ENCODE assay signal across 18 mouse cellular contexts in genomic region chr3:100935521-100935920, GRCm38 (mm10). TPM values are rescaled to one million over a fixed set of nuclear protein-coding genes. Genes with fewer than 3 reads are reported as not detected.
DNase-seq lines count a peak whose midpoint lies in the region; ATAC-seq lines count a peak whose summit lies in the region.
"Had no signal": no experiment of that assay in that cellular context is flagged by ENCODE, and none has a peak within 500 bp of the region (broad histone marks: within the 10 kb centered on the region; RNA-seq: fewer than 3 reads in every experiment).

No protein-coding gene starts in this region.

- ATAC-seq in heart, embryonic 11.5 days (replicated peaks; ENCODE audit: insufficient number of reproducible peaks, low FRiP score, low TSS enrichment), result no peak
- ATAC-seq in midbrain, embryonic 11.5 days (ENCODE audit: low FRiP score), result no peak
- ATAC-seq in midbrain, embryonic 15.5 days (replicated peaks), result no peak
- ATAC-seq: activated CD4-positive, CD25-positive, alpha-beta regulatory T cell, adult 4 months; CD4-positive, CD25-positive, alpha-beta regulatory T cell, adult 4 months; Patski had no signal

- peak; percentile 63 for DNase-seq in heart, adult 11 months
- peak; percentile 60 for DNase-seq in midbrain, embryonic 11.5 days (ENCODE audit: low spot score, missing footprints)
- DNase-seq: adrenal gland, adult 2 months; adrenal gland, adult 8-10 months; adrenal gland, postnatal 10 days; adrenal gland, postnatal 25 days; adrenal gland, postnatal 36 days; B cell, adult 2 months; cerebellum, adult 11 months; cerebellum, adult 11-12 months; cerebellum, adult 18-20 months had no signal

- H3K27ac ChIP-seq in heart, embryonic 11.5 days (ENCODE audit: low read depth, low read length), result no peak overlapping the region
- H3K27ac ChIP-seq in midbrain, embryonic 11.5 days (ENCODE audit: low read depth, low read length), result no peak overlapping the region
- no peak overlapping the region for H3K27ac ChIP-seq in midbrain, embryonic 15.5 days

- H3K27me3 ChIP-seq in heart, embryonic 11.5 days (ENCODE audit: control insufficient read depth, insufficient read depth, low read length), result no peaks in the 10 kb centered on the region
- no peaks in the 10 kb centered on the region for H3K27me3 ChIP-seq in midbrain, embryonic 11.5 days (ENCODE audit: control insufficient read depth, insufficient read depth, low read length)
- no peaks in the 10 kb centered on the region for H3K27me3 ChIP-seq in midbrain, embryonic 15.5 days (replicated peaks)
- H3K27me3 ChIP-seq: CH12.LX, Patski had no signal

- no peak overlapping the region for H3K9ac ChIP-seq in heart, embryonic 11.5 days (ENCODE audit: low read depth, low read length)
- no peak overlapping the region for H3K9ac ChIP-seq in midbrain, embryonic 11.5 days (ENCODE audit: low read length)
- no peak overlapping the region for H3K9ac ChIP-seq in midbrain, embryonic 15.5 days

- peaks cover 13% of the 10 kb centered on the region; the same call in 1 of the 2 replicates for H3K36me3 ChIP-seq in heart, embryonic 11.5 days (ENCODE audit: control insufficient read depth, insufficient read depth, low read length)
- H3K36me3 ChIP-seq in midbrain, embryonic 11.5 days (ENCODE audit: control insufficient read depth, insufficient read depth, low read length), result peaks cover 5% of the 10 kb centered on the region; the same call in 1 of the 2 replicates
- 0 out of 2 replicates have a peak, but pooled peaks cover 11% of the 10 kb centered on the region for H3K36me3 ChIP-seq in midbrain, embryonic 15.5 days (replicated peaks)

- 90% methylated on average over 6 of the region's 6 CpGs for WGBS in heart, embryonic 11.5 days (ENCODE audit: insufficient replicate concordance)
- 97% methylated on average over 6 of the region's 6 CpGs for WGBS in midbrain, embryonic 11.5 days
- WGBS in midbrain, embryonic 15.5 days, result 95% methylated on average over 6 of the region's 6 CpGs

- H3K4me2 ChIP-seq in heart, embryonic 11.5 days, result no peak overlapping the region
- H3K4me2 ChIP-seq in midbrain, embryonic 11.5 days, result no peak overlapping the region
- no peak overlapping the region for H3K4me2 ChIP-seq in midbrain, embryonic 15.5 days

- H3K9me3 ChIP-seq in heart, embryonic 11.5 days (replicated peaks; ENCODE audit: control insufficient read depth, low read length), result no peaks in the 10 kb centered on the region
- no peaks in the 10 kb centered on the region for H3K9me3 ChIP-seq in midbrain, embryonic 11.5 days (ENCODE audit: control insufficient read depth, low read length)
- H3K9me3 ChIP-seq in midbrain, embryonic 15.5 days, result no peaks in the 10 kb centered on the region
- H3K9me3 ChIP-seq: G1E had no signal

- no peak overlapping the region for H3K4me3 ChIP-seq in heart, embryonic 11.5 days (ENCODE audit: low read depth, low read length)
- H3K4me3 ChIP-seq in midbrain, embryonic 11.5 days (ENCODE audit: low read depth, low read length), result no peak overlapping the region
- no peak overlapping the region for H3K4me3 ChIP-seq in midbrain, embryonic 15.5 days

- no peaks in the 10 kb centered on the region for H3K4me1 ChIP-seq in heart, embryonic 11.5 days (ENCODE audit: control insufficient read depth, insufficient read depth, low read length)
- H3K4me1 ChIP-seq in midbrain, embryonic 11.5 days (ENCODE audit: control insufficient read depth, insufficient read depth, low read length), result no peaks in the 10 kb centered on the region
- no peaks in the 10 kb centered on the region for H3K4me1 ChIP-seq in midbrain, embryonic 15.5 days

RNA-seq across cellular contexts. Expression of gene Trim45, which starts 13.5 kb away (rescaled TPM):
- 2.5 and 3.9 TPM in 2 replicates for polyA plus RNA-seq in heart, embryonic 11.5 days (2014; fragmentation: Nextera tagmentation; extraction: Ambion mirVana)
- 3.9 and 4.0 TPM in 2 replicates for polyA plus RNA-seq in midbrain, embryonic 11.5 days (2014; fragmentation: Nextera tagmentation; extraction: Ambion mirVana)
- 8.5 and 9.3 TPM in 2 replicates for polyA plus RNA-seq in midbrain, embryonic 15.5 days (2015; fragmentation: Nextera tagmentation; extraction: Ambion mirVana)

RNA-seq across cellular contexts. Expression of gene Ttf2, which starts 33.9 kb away (rescaled TPM):
- 12.9 and 15.8 TPM in 2 replicates for polyA plus RNA-seq in heart, embryonic 11.5 days (2014; fragmentation: Nextera tagmentation; extraction: Ambion mirVana)
- polyA plus RNA-seq in midbrain, embryonic 11.5 days (2014; fragmentation: Nextera tagmentation; extraction: Ambion mirVana), result 24.7 and 26.9 TPM in 2 replicates
- polyA plus RNA-seq in midbrain, embryonic 15.5 days (2015; fragmentation: Nextera tagmentation; extraction: Ambion mirVana), result 3.9 and 4.3 TPM in 2 replicates
